Mouse (Mus musculus) kidney, adult 2 months (tissue): ENCODE measurements around the gene Atoh8. TPM values are rescaled to one million over a fixed set of nuclear protein-coding genes. Genes with fewer than 3 reads are reported as not detected.
A peak's percentile ranks its signal among the peaks of the same experiment; 100 is the strongest.

Source experiments
- DNase-seq: peaks from one replicate; pipeline ENCODE4 v3.0.0; 2021
- H3K27ac ChIP-seq: fragments of 200-500 bp; 2 replicates; pipeline ENCODE4 v1.5.1; 2012; ENCODE audit warnings: low read depth, low read length, control low read depth, inconsistent platforms; ENCODE audit not compliant: insufficient read depth
- H3K27me3 ChIP-seq: fragments of 200-500 bp; replicated peaks from 2 replicates; pipeline ENCODE4 v1.6.1; 2012; ENCODE audit warnings: mild to moderate bottlenecking, moderate library complexity, low read length, inconsistent platforms; ENCODE audit not compliant: control insufficient read depth, insufficient read depth
- H3K36me3 ChIP-seq: fragments of 200-500 bp; 2 replicates; pipeline ENCODE4 v1.6.1; 2012; ENCODE audit warnings: mild to moderate bottlenecking, moderate library complexity, low read length, inconsistent platforms; ENCODE audit not compliant: control insufficient read depth, insufficient read depth
- H3K4me1 ChIP-seq: fragments of 200-500 bp; 2 replicates; pipeline ENCODE4 v1.6.1; 2011; ENCODE audit warnings: low read length; ENCODE audit not compliant: control insufficient read depth, insufficient read depth
- H3K4me3 ChIP-seq: fragments of 200-500 bp; 2 replicates; pipeline ENCODE4 v1.5.1; 2011; ENCODE audit warnings: mild to moderate bottlenecking, low read depth, low read length, control low read depth; ENCODE audit not compliant: insufficient read depth
- CTCF ChIP-seq: fragments of 200-500 bp; conservative IDR thresholded peaks from 2 replicates; pipeline ENCODE4 v1.5.1; 2011; ENCODE audit warnings: low read depth, mild to moderate bottlenecking, control low read depth, low read length, moderate library complexity, mixed read lengths; ENCODE audit not compliant: insufficient read depth, insufficient read length
- POLR2A ChIP-seq: fragments of 200-500 bp; IDR thresholded peaks from one replicate; pipeline ENCODE4 v1.6.1; 2011; ENCODE audit warnings: low read depth, low read length, control low read depth
- whole genome bisulfite sequencing: fragments of 180-500 bp; shearing (Covaris S2); methylation state at CpG from one replicate; pipeline ENCODE4 v1.1.7; 2018; 5-methylcytosine and 5-hydroxymethylcytosine counted together
- polyA plus RNA-seq: library from polyadenylated mRNA; depleted of rRNA; stranded (reverse); fragments of >200 nt; gene quantifications from 2 replicates; pipeline ENCODE4 v1.2.3, GENCODE M21; 2012

The Atoh8 gene
- polyA plus RNA-seq, 1 experiment = 7.7 TPM

- peak; percentile 48 for DNase-seq
- no peak for TF ChIP-seq POLR2A
- no peak for TF ChIP-seq CTCF
- Histone ChIP-seq H3K27me3 (no peaks in the 10 kb centered on the region), H3K4me1 (no peaks in the 10 kb centered on the region; the same call in 1 of the 2 replicates), H3K27ac (no peak overlapping the region), H3K4me3 (no peak overlapping the region), H3K36me3 (no peaks in the 10 kb centered on the region)
- WGBS = 76% methylated on average over 7 of the region's 7 CpGs
Observed at GRCm38 (mm10) chr6:72204858-72205257, 30.5 kb downstream of the Atoh8 start.

GRCm38 (mm10) chr6:72203279-72203678 lies 32.1 kb downstream of the Atoh8 start:
- DNase-seq = peak; percentile 63
- no peaks in the 10 kb centered on the region for H3K36me3 ChIP-seq
- H3K4me3 ChIP-seq = no peak overlapping the region
- no peak overlapping the region for H3K27ac ChIP-seq
- H3K4me1 ChIP-seq = no peaks in the 10 kb centered on the region; the same call in 1 of the 2 replicates
- no peaks in the 10 kb centered on the region for H3K27me3 ChIP-seq
- TF ChIP-seq POLR2A (no peak), CTCF (no peak)
- 58% methylated on average over 5 of the region's 5 CpGs for WGBS

GRCm38 (mm10) chr6:72202732-72203131 lies 32.6 kb downstream of the Atoh8 start:
- Histone ChIP-seq H3K36me3 (no peaks in the 10 kb centered on the region), H3K27ac (no peak overlapping the region), H3K4me3 (no peak overlapping the region), H3K27me3 (no peaks in the 10 kb centered on the region), H3K4me1 (no peaks in the 10 kb centered on the region; the same call in 1 of the 2 replicates)
- DNase-seq = no peak
- TF ChIP-seq POLR2A (no peak), CTCF (no peak)
- 86% methylated on average over 5 of the region's 5 CpGs for WGBS

GRCm38 (mm10) chr6:72200595-72201256 lies 34.7 kb downstream of the Atoh8 start:
- Histone ChIP-seq H3K36me3 (no peaks in the 10 kb centered on the region), H3K27ac (peak overlapping the region; percentile 46; the same call in 1 of the 2 replicates), H3K4me3 (no peak overlapping the region), H3K27me3 (no peaks in the 10 kb centered on the region), H3K4me1 (no peaks in the 10 kb centered on the region; the same call in 1 of the 2 replicates)
- WGBS = 65% methylated on average over 11 of the region's 11 CpGs
- TF ChIP-seq POLR2A (no peak), CTCF (no peak)
- peak; percentile 73 for DNase-seq

GRCm38 (mm10) chr6:72197515-72197914 lies 37.9 kb downstream of the Atoh8 start:
- H3K27ac ChIP-seq = no peak overlapping the region
- no peak for DNase-seq

GRCm38 (mm10) chr6:72196660-72197059 lies 38.7 kb downstream of the Atoh8 start:
- 85% methylated on average over 3 of the region's 3 CpGs for WGBS
- no peak overlapping the region for H3K27ac ChIP-seq
- no peaks in the 10 kb centered on the region for H3K36me3 ChIP-seq
- no peak overlapping the region for H3K4me3 ChIP-seq
- H3K27me3 ChIP-seq = no peaks in the 10 kb centered on the region
- no peak for DNase-seq
- no peaks in the 10 kb centered on the region; the same call in 1 of the 2 replicates for H3K4me1 ChIP-seq
- TF ChIP-seq CTCF = no peak

More at GRCm38 (mm10) chr6:72197515-72197914, 37.9 kb downstream of the Atoh8 start:
- Histone ChIP-seq H3K27me3 (no peaks in the 10 kb centered on the region), H3K4me1 (no peaks in the 10 kb centered on the region; the same call in 1 of the 2 replicates), H3K36me3 (no peaks in the 10 kb centered on the region), H3K4me3 (no peak overlapping the region)
- no peak for TF ChIP-seq POLR2A
- no peak for TF ChIP-seq CTCF

GRCm38 (mm10) chr6:72190577-72190976 lies 44.8 kb downstream of the Atoh8 start:
- WGBS = 58% methylated on average over 5 of the region's 5 CpGs
- H3K36me3 ChIP-seq = no peaks in the 10 kb centered on the region

More at GRCm38 (mm10) chr6:72190577-72190976, 44.8 kb downstream of the Atoh8 start:
- no peak for DNase-seq
- no peaks in the 10 kb centered on the region for H3K27me3 ChIP-seq
- H3K4me1 ChIP-seq = 0 out of 2 replicates have a peak, but pooled peaks cover 2% of the 10 kb centered on the region
- no peak overlapping the region for H3K4me3 ChIP-seq
- TF ChIP-seq CTCF = no peak
- TF ChIP-seq POLR2A = no peak
- no peak overlapping the region for H3K27ac ChIP-seq
